Mouse (Mus musculus) MEL (cell line): Measurements from ENCODE around the gene Fbn1.

Experiments
- CTCF ChIP-seq, 3 experiments: IDR thresholded peaks in 2 of 3; conservative IDR thresholded peaks in 1 of 3; 2 replicates each; pipeline ENCODE4 v1.5.1; 2011 to 2012; ENCODE audit warnings: low read length in 3 of 3, low read depth in 2 of 3, mild to moderate bottlenecking in 2 of 3, improper control_type of control experiment in 1 of 3, inconsistent platforms in 1 of 3, mixed read lengths in 1 of 3, moderate library complexity in 1 of 3; ENCODE audit not compliant: control insufficient read depth in 1 of 3, insufficient read depth in 1 of 3, poor library complexity in 1 of 3, severe bottlenecking in 1 of 3
- ETS1 ChIP-seq: IDR thresholded peaks from 2 replicates; pipeline ENCODE4 v1.6.1; 2012; ENCODE audit warnings: low read depth, mild to moderate bottlenecking, inconsistent platforms, low read length, improper control_type of control experiment, moderate library complexity
- GATA1 ChIP-seq: IDR thresholded peaks from 2 replicates; pipeline ENCODE4 v1.6.1; 2011; ENCODE audit warnings: low read depth, low read length, improper control_type of control experiment
- JUND ChIP-seq: IDR thresholded peaks from 2 replicates; pipeline ENCODE4 v1.6.1; 2011; ENCODE audit warnings: low read depth, mild to moderate bottlenecking, improper control_type of control experiment, low read length
- MYB ChIP-seq: IDR thresholded peaks from 2 replicates; pipeline ENCODE4 v1.6.1; 2011; ENCODE audit warnings: mild to moderate bottlenecking, low read depth, low read length, improper control_type of control experiment
- MYC ChIP-seq: IDR thresholded peaks from 2 replicates; pipeline ENCODE4 v1.6.1; 2011; ENCODE audit warnings: low read depth, mild to moderate bottlenecking, low read length, improper control_type of control experiment, moderate library complexity
- POLR2AphosphoS2 ChIP-seq: IDR thresholded peaks from 2 replicates; pipeline ENCODE4 v1.6.1; 2011; ENCODE audit warnings: low read length, improper control_type of control experiment
- RCOR1 ChIP-seq: IDR thresholded peaks from 2 replicates; pipeline ENCODE4 v1.6.1; 2012; ENCODE audit warnings: low read depth, mild to moderate bottlenecking, inconsistent platforms, low read length, improper control_type of control experiment

- no peak for TF ChIP-seq GATA1
- no peak for TF ChIP-seq CTCF (IDR thresholded peaks at IDR 0.05 in 2 of 3, conservative IDR thresholded peaks at IDR 0.05 in 1 of 3; ENCODE audit: control insufficient read depth in 1 of 3, insufficient read depth in 1 of 3, low read depth in 2 of 3, low read length in 3 of 3, poor library complexity in 1 of 3, severe bottlenecking in 1 of 3)
- no peak for TF ChIP-seq ETS1
- TF ChIP-seq JUND, result no peak
- TF ChIP-seq MYC, result no peak
- TF ChIP-seq POLR2AphosphoS2, result no peak
- TF ChIP-seq MYB, result no peak
- no peak for TF ChIP-seq RCOR1
Measured at GRCm38 (mm10) chr2:125505006-125505745, 2.6 kb downstream of the Fbn1 start, which contains the start of gene Gm9913.
